Mouse (Mus musculus) hindbrain, embryonic 13.5 days (tissue): ENCODE measurements around the gene C130026I21Rik. TPM values are rescaled to one million over a fixed set of nuclear protein-coding genes. Genes with fewer than 3 reads are reported as not detected.
"Not testable (repeated sequence)": the region's sequence is repeated elsewhere in the genome, so short reads cannot be mapped to it uniquely, and the experiment has no call there.

ENCODE experiments used
- ATAC-seq: fragments of 200-750 bp; cut with Nextera tagmentation; 2 replicates; pipeline ENCODE4 v1.8.0; 2017; ENCODE audit warnings: moderate TSS enrichment; ENCODE audit not compliant: low FRiP score
- H3K27ac ChIP-seq: fragments of 300-500 bp; sonication (generic); 2 replicates; pipeline ENCODE4 v1.5.1; 2015; ENCODE audit warnings: inconsistent platforms, mild to moderate bottlenecking, moderate library complexity
- H3K27me3 ChIP-seq: fragments of 300-500 bp; sonication (generic); 2 replicates; pipeline ENCODE4 v1.6.1; 2015; ENCODE audit warnings: mild to moderate bottlenecking, inconsistent platforms
- H3K36me3 ChIP-seq: fragments of 300-500 bp; sonication (generic); 2 replicates; pipeline ENCODE4 v1.6.1; 2015; ENCODE audit warnings: mild to moderate bottlenecking, inconsistent platforms
- H3K4me1 ChIP-seq: fragments of 300-500 bp; sonication (generic); replicated peaks from 2 replicates; pipeline ENCODE4 v1.6.1; 2015; ENCODE audit warnings: inconsistent platforms
- H3K4me2 ChIP-seq: fragments of 300-500 bp; sonication (generic); 2 replicates; pipeline ENCODE4 v1.6.1; 2015; ENCODE audit warnings: inconsistent platforms, mild to moderate bottlenecking, moderate library complexity
- H3K4me3 ChIP-seq: fragments of 300-500 bp; sonication (generic); 2 replicates; pipeline ENCODE4 v1.5.1; 2015; ENCODE audit warnings: mild to moderate bottlenecking, inconsistent platforms
- H3K9ac ChIP-seq: fragments of 300-500 bp; sonication (generic); 2 replicates; pipeline ENCODE4 v1.6.1; 2015; ENCODE audit warnings: mild to moderate bottlenecking, inconsistent platforms
- H3K9me3 ChIP-seq: fragments of 300-500 bp; sonication (generic); 2 replicates; pipeline ENCODE4 v1.6.1; 2016; ENCODE audit warnings: inconsistent platforms
- WGBS: fragments of 180-500 bp; shearing (Covaris S2); methylation state at CpG from one replicate; pipeline ENCODE4 v1.1.7; 2015; 5-methylcytosine and 5-hydroxymethylcytosine counted together
- polyA plus RNA-seq: library from polyadenylated mRNA; unstranded; fragments of >200 nt; fragmentation: Nextera tagmentation; extraction: Ambion mirVana; gene quantifications from 2 replicates; pipeline ENCODE4 v1.2.1, GENCODE M21; 2015

Gene C130026I21Rik
- polyA plus RNA-seq, 1 experiment from 2014 or later: 0.69 TPM

GRCm38 (mm10) chr1:85114078-85114477 lies 156.3 kb downstream of the C130026I21Rik start:
- H3K27ac ChIP-seq, H3K36me3 ChIP-seq, H3K4me1 ChIP-seq, H3K4me3 ChIP-seq, H3K4me2 ChIP-seq, H3K27me3 ChIP-seq, H3K9ac ChIP-seq: not testable (repeated sequence)
- peaks cover 15% of the 10 kb centered on the region for H3K9me3 ChIP-seq
- peak; percentile 39; the same call in 1 of the 2 replicates for ATAC-seq
- 81% methylated on average over 3 of the region's 3 CpGs for WGBS

GRCm38 (mm10) chr1:85112889-85113288 lies 157.5 kb downstream of the C130026I21Rik start:
- WGBS: 76% methylated on average over 2 of the region's 5 CpGs
- peaks cover 15% of the 10 kb centered on the region for H3K9me3 ChIP-seq
- not testable (repeated sequence) for H3K4me1 ChIP-seq, H3K27ac ChIP-seq, H3K27me3 ChIP-seq, H3K9ac ChIP-seq, H3K36me3 ChIP-seq, H3K4me3 ChIP-seq, H3K4me2 ChIP-seq, ATAC-seq

- H3K4me1 ChIP-seq, H3K9ac ChIP-seq, H3K27ac ChIP-seq, H3K27me3 ChIP-seq, H3K36me3 ChIP-seq, H3K4me3 ChIP-seq, H3K4me2 ChIP-seq, ATAC-seq: not testable (repeated sequence)
- 92% methylated on average over 7 of the region's 7 CpGs for WGBS
- peaks cover 13% of the 10 kb centered on the region for H3K9me3 ChIP-seq
Observed at GRCm38 (mm10) chr1:85112266-85112665, 158.1 kb downstream of the C130026I21Rik start.

GRCm38 (mm10) chr1:85111572-85111971 lies 158.8 kb downstream of the C130026I21Rik start:
- H3K9me3 ChIP-seq: peaks cover 13% of the 10 kb centered on the region
- not testable (repeated sequence) for H3K27ac ChIP-seq, H3K4me1 ChIP-seq, H3K27me3 ChIP-seq, H3K9ac ChIP-seq, ATAC-seq, H3K36me3 ChIP-seq, H3K4me2 ChIP-seq, H3K4me3 ChIP-seq
- WGBS: 71% methylated on average over 10 of the region's 10 CpGs

GRCm38 (mm10) chr1:85110876-85111275 lies 159.5 kb downstream of the C130026I21Rik start:
- not testable (repeated sequence) for H3K27me3 ChIP-seq, H3K4me1 ChIP-seq, H3K36me3 ChIP-seq, H3K27ac ChIP-seq, H3K9ac ChIP-seq, H3K4me2 ChIP-seq, ATAC-seq, H3K4me3 ChIP-seq
- peaks cover 13% of the 10 kb centered on the region for H3K9me3 ChIP-seq
- WGBS: 85% methylated on average over 3 of the region's 3 CpGs

GRCm38 (mm10) chr1:85109753-85110152 lies 160.6 kb downstream of the C130026I21Rik start, which contains the start of gene A530032D15Rik:
TSS of gene A530032D15Rik (minus strand) at chr1:85109853.
- H3K9me3 ChIP-seq: peaks cover 15% of the 10 kb centered on the region
- not testable (repeated sequence) for H3K9ac ChIP-seq, H3K4me2 ChIP-seq, H3K36me3 ChIP-seq, H3K4me3 ChIP-seq, ATAC-seq, H3K27me3 ChIP-seq, H3K4me1 ChIP-seq, H3K27ac ChIP-seq
- WGBS: no CpG with 5 or more reads among the region's 7 CpGs

GRCm38 (mm10) chr1:85106013-85106412 lies 164.4 kb downstream of the C130026I21Rik start:
- not testable (repeated sequence) for H3K36me3 ChIP-seq, H3K4me2 ChIP-seq, ATAC-seq, H3K9me3 ChIP-seq, H3K27ac ChIP-seq, H3K27me3 ChIP-seq, H3K9ac ChIP-seq, H3K4me1 ChIP-seq, H3K4me3 ChIP-seq
- 76% methylated on average over 5 of the region's 6 CpGs for WGBS

GRCm38 (mm10) chr1:85105336-85105735 lies 165.0 kb downstream of the C130026I21Rik start:
- WGBS: 88% methylated on average over 4 of the region's 4 CpGs
- H3K4me2 ChIP-seq, H3K9me3 ChIP-seq, H3K36me3 ChIP-seq, H3K4me1 ChIP-seq, H3K27me3 ChIP-seq, H3K4me3 ChIP-seq, H3K9ac ChIP-seq, ATAC-seq, H3K27ac ChIP-seq: not testable (repeated sequence)

GRCm38 (mm10) chr1:85101754-85102153 lies 168.6 kb downstream of the C130026I21Rik start:
- H3K4me3 ChIP-seq, H3K27ac ChIP-seq, ATAC-seq, H3K36me3 ChIP-seq, H3K9ac ChIP-seq, H3K4me1 ChIP-seq, H3K4me2 ChIP-seq, H3K9me3 ChIP-seq, H3K27me3 ChIP-seq: not testable (repeated sequence)
- 89% methylated on average over 4 of the region's 4 CpGs for WGBS

GRCm38 (mm10) chr1:85099864-85100263 lies 170.5 kb downstream of the C130026I21Rik start, which contains the start of gene Gm10553:
TSS of gene Gm10553 (plus strand) at chr1:85100164.
- H3K4me3 ChIP-seq, H3K4me1 ChIP-seq, H3K36me3 ChIP-seq, H3K27ac ChIP-seq, H3K9me3 ChIP-seq, H3K9ac ChIP-seq, H3K27me3 ChIP-seq, H3K4me2 ChIP-seq, ATAC-seq: not testable (repeated sequence)
- WGBS: 59% methylated on average over 1 of the region's 1 CpGs

- ATAC-seq, H3K27me3 ChIP-seq: not testable (repeated sequence)
- WGBS: 81% methylated on average over 6 of the region's 7 CpGs
Observed at GRCm38 (mm10) chr1:85099081-85099480, 171.3 kb downstream of the C130026I21Rik start.

GRCm38 (mm10) chr1:85093011-85093572 lies 177.3 kb downstream of the C130026I21Rik start:
- not testable (repeated sequence) for H3K27me3 ChIP-seq, ATAC-seq, H3K9ac ChIP-seq, H3K36me3 ChIP-seq, H3K4me3 ChIP-seq, H3K9me3 ChIP-seq, H3K4me1 ChIP-seq, H3K27ac ChIP-seq, H3K4me2 ChIP-seq
- WGBS: 84% methylated on average over 7 of the region's 7 CpGs

More at GRCm38 (mm10) chr1:85099081-85099480, 171.3 kb downstream of the C130026I21Rik start:
- not testable (repeated sequence) for H3K4me2 ChIP-seq, H3K27ac ChIP-seq, H3K9me3 ChIP-seq, H3K36me3 ChIP-seq, H3K4me1 ChIP-seq, H3K4me3 ChIP-seq, H3K9ac ChIP-seq

GRCm38 (mm10) chr1:85092169-85092568 lies 178.2 kb downstream of the C130026I21Rik start:
- WGBS: 39% methylated on average over 1 of the region's 3 CpGs
- not testable (repeated sequence) for ATAC-seq, H3K9ac ChIP-seq

More at GRCm38 (mm10) chr1:85092169-85092568, 178.2 kb downstream of the C130026I21Rik start:
- H3K9me3 ChIP-seq, H3K36me3 ChIP-seq, H3K4me2 ChIP-seq, H3K4me3 ChIP-seq, H3K27ac ChIP-seq, H3K4me1 ChIP-seq, H3K27me3 ChIP-seq: not testable (repeated sequence)
